Mouse (Mus musculus) heart, adult 2 months (tissue): ENCODE measurements around the gene Sgta. TPM values are rescaled to one million over a fixed set of nuclear protein-coding genes. Genes with fewer than 3 reads are reported as not detected.
A peak's percentile ranks its signal among the peaks of the same experiment; 100 is the strongest.

Source experiments
- DNase-seq, 2 experiments: peaks; one replicate each; pipeline ENCODE4 v3.0.0; 2021
- H3K27ac ChIP-seq: fragments of 200-600 bp; 2 replicates; pipeline ENCODE4 v1.8.1; 2022
- H3K27me3 ChIP-seq: fragments of 200-500 bp; 2 replicates; pipeline ENCODE4 v1.6.1; 2012; ENCODE audit warnings: mild to moderate bottlenecking, low read length, inconsistent platforms, mixed read lengths; ENCODE audit not compliant: control insufficient read depth, insufficient read depth
- H3K36me3 ChIP-seq: fragments of 200-500 bp; 2 replicates; pipeline ENCODE4 v1.6.1; 2012; ENCODE audit warnings: low read length, inconsistent platforms; ENCODE audit not compliant: control insufficient read depth, insufficient read depth
- H3K4me1 ChIP-seq: fragments of 200-500 bp; 2 replicates; pipeline ENCODE4 v1.6.1; 2011; ENCODE audit warnings: low read length; ENCODE audit not compliant: control insufficient read depth, insufficient read depth
- H3K4me3 ChIP-seq: fragments of 200-600 bp; 2 replicates; pipeline ENCODE4 v1.8.1; 2022
- H3K79me2 ChIP-seq: fragments of 200-500 bp; replicated peaks from 2 replicates; pipeline ENCODE4 v1.6.1; 2012; ENCODE audit warnings: mild to moderate bottlenecking, inconsistent platforms, low read length, moderate library complexity, mixed read lengths; ENCODE audit not compliant: control insufficient read depth, insufficient read depth
- H3K9ac ChIP-seq: fragments of 200-500 bp; 2 replicates; pipeline ENCODE4 v1.6.1; 2012; ENCODE audit warnings: low read depth, mild to moderate bottlenecking, control low read depth, inconsistent platforms, low read length, mixed read lengths
- CTCF ChIP-seq: fragments of 200-600 bp; IDR thresholded peaks from 2 replicates; pipeline ENCODE4 v1.8.1; 2022; ENCODE audit warnings: antibody characterized with exemption, mild to moderate bottlenecking, moderate library complexity
- EP300 ChIP-seq: fragments of 200-500 bp; IDR thresholded peaks from 2 replicates; pipeline ENCODE4 v1.6.1; 2011; ENCODE audit warnings: low read depth, low read length, control low read depth; ENCODE audit not compliant: insufficient read depth
- POLR2A ChIP-seq: fragments of 200-500 bp; IDR thresholded peaks from 2 replicates; pipeline ENCODE4 v1.6.1; 2011; ENCODE audit warnings: mild to moderate bottlenecking, low read depth, low read length, control low read depth; ENCODE audit not compliant: insufficient read depth
- WGBS: fragments of 180-500 bp; shearing (Covaris S2); methylation state at CpG from one replicate; pipeline ENCODE4 v1.1.7; 2018; 5-methylcytosine and 5-hydroxymethylcytosine counted together
- intact Hi-C: fragments of 180-260 bp; cut with DNase I; formaldehyde crosslinking; loops from one replicate; pipeline ENCODE4 v1.15.1; 2025
- polyA plus RNA-seq: library from polyadenylated mRNA; depleted of rRNA; stranded (reverse); fragments of >200 nt; gene quantifications from 2 replicates; pipeline ENCODE4 v1.2.3, GENCODE M21; 2012
- total RNA-seq, 2 experiments: library from RNA; stranded (reverse); gene quantifications; 2 replicates each; pipeline ENCODE4 v1.2.3; 2021

Gene Sgta
- total and polyA plus RNA-seq, 3 experiments, result 84.5 to 158 (median 90.1) TPM

- Histone ChIP-seq H3K27ac (no peak overlapping the region), H3K27me3 (no peaks in the 10 kb centered on the region), H3K79me2 (peaks cover 3% of the 10 kb centered on the region), H3K4me1 (peaks cover 1% of the 10 kb centered on the region; the same call in 1 of the 2 replicates), H3K4me3 (no peak overlapping the region), H3K9ac (no peak overlapping the region), H3K36me3 (no peaks in the 10 kb centered on the region)
- WGBS, result 82% methylated on average over 10 of the region's 10 CpGs
- DNase-seq, result no peak
- intact Hi-C loops, result no loop called here
- TF ChIP-seq POLR2A, result no peak
- no peak for TF ChIP-seq EP300
- no peak for TF ChIP-seq CTCF
Measured at GRCm38 (mm10) chr10:81033586-81033985, 26.4 kb downstream of the Sgta start.

DNA sequence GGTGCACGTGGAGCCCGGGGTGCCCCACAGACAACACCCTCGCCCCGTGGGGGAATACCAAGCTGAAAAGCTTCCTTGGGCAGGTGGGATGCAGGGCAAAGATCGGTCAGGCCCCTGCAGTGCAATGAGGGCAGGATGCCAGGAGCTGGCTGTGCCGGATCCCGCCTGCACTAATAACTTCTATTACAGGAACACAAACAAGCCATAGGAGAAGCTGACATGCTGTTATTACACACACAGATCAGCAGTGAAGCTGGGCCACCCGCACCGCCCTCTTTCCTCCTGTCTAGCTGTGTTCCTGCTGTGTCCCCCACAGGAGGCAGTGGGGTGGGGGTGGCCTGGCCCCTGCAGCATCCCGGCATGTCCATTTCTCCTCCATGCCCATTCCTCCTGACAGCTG is 30.9 kb downstream of the Sgta start:
- intact Hi-C loops, result no loop called here
- Histone ChIP-seq H3K9ac (no peak overlapping the region), H3K27ac (no peak overlapping the region), H3K4me3 (no peak overlapping the region), H3K4me1 (peaks cover 2% of the 10 kb centered on the region; the same call in 1 of the 2 replicates), H3K27me3 (peaks cover 4% of the 10 kb centered on the region; the same call in 1 of the 2 replicates), H3K79me2 (no peaks in the 10 kb centered on the region), H3K36me3 (no peaks in the 10 kb centered on the region)
- WGBS, result 64% methylated on average over 10 of the region's 10 CpGs
- TF ChIP-seq CTCF (no peak), POLR2A (no peak), EP300 (no peak)
- DNase-seq, result no peak

DNA sequence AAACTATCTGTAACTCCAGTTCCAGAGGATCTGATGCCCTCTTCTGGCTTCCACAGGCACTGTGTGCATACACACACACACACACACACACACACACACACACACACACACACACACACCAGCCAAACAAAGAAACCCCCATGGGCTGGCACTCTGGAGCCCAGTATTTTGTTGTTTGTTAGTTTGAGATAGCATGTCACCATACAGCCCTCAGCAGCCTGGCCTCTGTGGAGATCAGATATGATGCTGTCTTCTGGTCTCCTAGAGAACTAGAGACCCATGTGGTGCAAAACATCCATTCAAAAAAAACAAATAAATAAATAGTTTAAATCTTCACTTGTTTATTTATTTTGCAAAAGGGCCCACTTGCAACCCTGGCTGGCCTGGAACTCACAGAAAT is 31.8 kb downstream of the Sgta start:
- no peak overlapping the region for H3K27ac ChIP-seq
- no peak overlapping the region for H3K4me3 ChIP-seq
- peaks cover 2% of the 10 kb centered on the region; the same call in 1 of the 2 replicates for H3K4me1 ChIP-seq
- no peak for DNase-seq
- H3K79me2 ChIP-seq, result no peaks in the 10 kb centered on the region
- no peaks in the 10 kb centered on the region for H3K36me3 ChIP-seq
- intact Hi-C loops, result no loop called here
- TF ChIP-seq EP300, result no peak
- no peak for TF ChIP-seq POLR2A
- no peak for TF ChIP-seq CTCF
- no peak overlapping the region for H3K9ac ChIP-seq
- H3K27me3 ChIP-seq, result peaks cover 4% of the 10 kb centered on the region; the same call in 1 of the 2 replicates

DNA sequence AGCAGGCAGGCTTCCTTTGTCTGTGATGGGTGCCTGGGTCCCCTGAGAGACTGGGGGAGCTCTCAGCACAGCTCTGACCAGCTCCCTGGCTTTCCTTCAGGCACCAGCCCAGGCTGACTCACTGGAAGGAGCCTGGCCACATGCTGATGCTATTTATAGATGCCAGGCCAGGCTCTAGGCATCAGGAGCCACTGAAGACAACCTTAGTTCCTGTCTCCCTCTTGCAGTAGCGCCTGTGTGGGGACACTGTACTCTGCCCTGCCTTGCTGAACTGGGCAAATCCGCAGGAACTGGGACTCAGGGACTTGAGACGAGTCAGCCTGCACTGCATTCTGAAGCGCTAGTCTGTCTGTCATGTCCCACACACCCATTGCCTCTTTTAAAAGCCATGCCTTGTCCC is 32.6 kb downstream of the Sgta start:
- H3K9ac ChIP-seq, result no peak overlapping the region
- peaks cover 4% of the 10 kb centered on the region; the same call in 1 of the 2 replicates for H3K27me3 ChIP-seq
- TF ChIP-seq EP300, result no peak
- no peak for TF ChIP-seq CTCF
- TF ChIP-seq POLR2A, result no peak

GRCm38 (mm10) chr10:81026857-81027256 is 33.1 kb downstream of the Sgta start:
- no peaks in the 10 kb centered on the region for H3K79me2 ChIP-seq
- H3K4me3 ChIP-seq, result no peak overlapping the region
- 86% methylated on average over 5 of the region's 5 CpGs for WGBS
- H3K27me3 ChIP-seq, result peaks cover 5% of the 10 kb centered on the region; the same call in 1 of the 2 replicates
- intact Hi-C loops, result no loop called here
- DNase-seq, result no peak
- H3K4me1 ChIP-seq, result peaks cover 2% of the 10 kb centered on the region; the same call in 1 of the 2 replicates
- TF ChIP-seq EP300, result no peak
- TF ChIP-seq POLR2A, result no peak
- TF ChIP-seq CTCF, result no peak
- H3K27ac ChIP-seq, result no peak overlapping the region
- H3K9ac ChIP-seq, result no peak overlapping the region
- H3K36me3 ChIP-seq, result no peaks in the 10 kb centered on the region

More for the DNA sequence above, 32.6 kb downstream of the Sgta start:
- H3K4me3 ChIP-seq, result no peak overlapping the region
- WGBS, result 26% methylated on average over 4 of the region's 4 CpGs
- H3K79me2 ChIP-seq, result no peaks in the 10 kb centered on the region
- intact Hi-C loops, result no loop called here
- H3K4me1 ChIP-seq, result peaks cover 2% of the 10 kb centered on the region; the same call in 1 of the 2 replicates
- peak; percentile 43 to 57 for DNase-seq
- H3K27ac ChIP-seq, result peak overlapping the region; percentile 31; the same call in 1 of the 2 replicates
- no peaks in the 10 kb centered on the region for H3K36me3 ChIP-seq

- H3K4me3 ChIP-seq, result no peak within 1 kb of the TSS
- no peak within 1 kb of the TSS for H3K27ac ChIP-seq
- peaks cover 2% of the 10 kb centered on the region; the same call in 1 of the 2 replicates for H3K4me1 ChIP-seq
- no peak within 1 kb of the TSS for H3K9ac ChIP-seq
- WGBS, result 50% methylated on average over 12 of the region's 12 CpGs
- TF ChIP-seq CTCF (no peak), EP300 (no peak), POLR2A (no peak)
- no peaks in the 10 kb centered on the region for H3K79me2 ChIP-seq
- DNase-seq, result no peak
- no peaks in the 10 kb centered on the region for H3K36me3 ChIP-seq
- peaks cover 6% of the 10 kb centered on the region; the same call in 1 of the 2 replicates for H3K27me3 ChIP-seq
- intact Hi-C loops, result no loop called here
Measured at GRCm38 (mm10) chr10:81025639-81026275, 34.2 kb downstream of the Sgta start, which contains the start of gene Diras1. Gene Diras1, minus strand, starts transcription at chr10:81025662.
